Mouse (Mus musculus) T-helper 1 cell (primary cell): ENCODE data around the gene Nrg4.

Experiments
- in situ Hi-C: fragments of 300-600 bp; cut with MboI, MseI; formaldehyde crosslinking; loops from one replicate; pipeline ENCODE4 v1.15.1; 2025; ENCODE audit warnings: high pct_unique_total_duplicates

Gene Nrg4

DNA sequence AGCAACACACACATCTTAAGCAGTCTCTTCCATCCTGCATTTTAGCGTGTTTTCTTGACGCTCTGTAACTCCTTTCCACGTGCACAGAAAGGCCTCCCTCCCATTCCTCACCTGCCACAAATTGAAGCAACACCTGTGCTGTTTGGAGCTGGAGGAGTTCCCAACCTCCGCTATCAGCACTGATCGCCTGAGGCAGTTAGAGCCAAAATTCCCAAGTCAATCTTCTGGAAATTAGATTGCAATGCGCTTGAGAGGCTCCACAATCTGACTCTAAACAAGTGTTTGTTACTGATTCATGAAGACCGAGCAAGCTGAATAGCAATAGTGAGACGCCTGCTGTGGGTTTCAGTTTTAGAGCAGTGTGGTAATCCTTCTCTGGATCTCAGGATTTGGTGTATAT lies 2.6 kb downstream of the Nrg4 start:
- in situ Hi-C loops, result no loop called here

DNA sequence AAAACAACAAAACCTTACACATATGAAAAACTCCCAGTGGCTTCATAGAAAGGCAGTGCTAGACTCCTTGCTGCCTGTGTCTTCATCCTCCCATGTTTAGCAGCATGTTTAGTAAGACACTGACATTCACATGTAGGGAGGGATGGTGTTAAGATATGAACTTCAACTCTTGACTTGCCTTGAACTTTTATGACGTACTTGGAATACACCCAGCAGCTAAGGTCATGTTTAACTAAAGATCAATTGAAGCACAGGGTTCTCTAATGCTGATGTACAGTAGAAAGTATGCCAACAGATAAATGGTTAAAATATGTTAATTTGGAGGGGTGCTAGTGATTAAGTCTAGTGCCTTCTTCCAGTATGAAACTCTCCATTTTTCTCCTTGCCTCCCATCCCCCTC lies 4.0 kb downstream of the Nrg4 start:
- in situ Hi-C loops, result no loop called here

DNA sequence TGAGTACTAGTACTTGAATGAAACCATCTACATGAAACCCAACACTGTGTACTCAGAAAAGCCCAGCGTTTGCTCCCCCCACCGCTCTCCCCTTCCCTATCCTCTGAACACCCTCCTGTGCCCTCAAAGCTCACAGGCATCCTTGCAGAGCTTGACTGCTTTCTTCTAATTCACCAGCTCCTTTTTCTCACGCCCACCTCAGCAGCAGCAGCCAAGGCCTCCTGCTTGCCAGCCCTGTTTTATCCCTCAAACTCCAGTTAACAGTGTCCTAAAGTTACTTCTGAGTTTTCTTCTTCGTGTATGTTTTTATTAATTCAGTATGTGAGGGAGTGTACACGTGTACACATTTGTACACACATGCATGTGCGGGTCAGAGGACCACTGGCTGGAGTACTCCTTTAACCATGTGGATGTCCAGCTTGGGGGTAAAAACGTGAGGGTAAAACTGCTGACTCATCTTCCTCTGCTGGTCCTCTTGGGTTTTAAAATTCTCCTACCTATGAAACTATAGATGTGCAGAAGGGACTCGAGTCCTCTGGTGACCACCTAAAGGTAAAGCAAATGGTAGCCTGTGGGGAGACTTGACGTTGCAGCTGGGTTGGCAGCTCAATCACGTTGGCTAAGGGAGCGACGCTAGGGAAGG lies 12.9 kb downstream of the Nrg4 start:
- in situ Hi-C loops, result loop anchor here (5.0 kb wide), 1 partner anchor 291 kb away; no protein-coding TSS in a partner anchor

DNA sequence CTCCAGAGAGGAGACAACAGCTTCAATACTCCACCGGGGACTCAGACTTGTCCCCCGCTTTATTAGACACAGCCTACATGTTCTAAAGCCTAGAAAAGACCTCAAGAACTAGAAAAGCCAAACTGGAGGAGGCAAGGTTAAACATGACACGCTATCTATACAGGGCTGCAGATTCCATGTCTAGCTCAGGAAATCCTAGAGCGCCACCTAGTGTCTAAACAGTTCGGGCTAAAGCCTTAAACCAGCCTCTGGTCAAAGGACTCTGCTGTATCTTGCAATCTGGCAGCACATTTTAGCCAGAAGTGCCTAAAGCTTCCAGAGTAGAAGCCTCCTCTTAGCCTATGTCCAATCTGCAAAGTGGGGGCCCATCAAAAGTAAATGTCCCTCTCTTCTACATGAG lies 15.1 kb downstream of the Nrg4 start:
- in situ Hi-C loops, result loop anchor here (5.0 kb wide), 1 partner anchor 289 kb away; no protein-coding TSS in a partner anchor

DNA sequence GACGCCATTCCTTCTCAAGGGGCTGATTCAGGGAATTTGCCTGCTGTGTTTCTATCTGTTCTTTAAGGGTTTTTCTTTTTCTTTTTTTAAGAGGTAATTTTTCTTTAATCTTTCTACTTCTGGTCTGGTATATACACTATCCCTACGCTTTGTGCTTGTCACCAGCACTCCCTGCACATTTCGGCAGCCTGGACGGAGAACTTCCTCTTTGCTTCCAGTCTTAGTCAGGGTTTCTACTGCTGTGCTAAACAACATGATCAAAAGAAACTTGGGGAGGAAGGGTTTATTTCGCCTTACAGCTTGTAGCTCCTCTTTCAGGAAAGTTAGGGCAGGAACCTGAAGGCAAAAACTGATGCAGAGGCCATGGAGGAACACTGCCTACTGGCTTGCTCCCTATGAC lies 18.2 kb downstream of the Nrg4 start:
- in situ Hi-C loops, result loop anchor here (10.0 kb wide), 1 partner anchor 1484 kb away; no protein-coding TSS in a partner anchor

DNA sequence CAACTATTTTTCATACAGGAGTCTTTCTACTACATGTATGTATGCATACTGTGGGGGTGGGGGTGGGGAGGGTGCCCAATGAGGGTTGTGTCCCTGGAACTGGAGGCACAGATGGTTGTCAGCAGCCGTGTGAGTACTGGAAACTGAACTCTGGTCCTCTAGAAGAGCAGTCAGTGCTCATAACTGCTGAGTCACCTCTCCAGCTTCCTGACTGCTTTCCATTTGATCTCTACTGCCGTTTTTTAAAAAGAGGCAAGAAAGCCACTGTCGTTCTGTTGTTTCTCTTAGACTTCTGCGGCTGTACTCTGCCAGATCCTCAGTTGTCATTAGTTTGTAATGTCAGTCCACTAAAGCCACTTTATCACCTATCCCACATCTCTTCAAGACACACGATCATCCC lies 19.1 kb downstream of the Nrg4 start:
- in situ Hi-C loops, result loop anchor here (10.0 kb wide), 1 partner anchor 1483 kb away; no protein-coding TSS in a partner anchor

DNA sequence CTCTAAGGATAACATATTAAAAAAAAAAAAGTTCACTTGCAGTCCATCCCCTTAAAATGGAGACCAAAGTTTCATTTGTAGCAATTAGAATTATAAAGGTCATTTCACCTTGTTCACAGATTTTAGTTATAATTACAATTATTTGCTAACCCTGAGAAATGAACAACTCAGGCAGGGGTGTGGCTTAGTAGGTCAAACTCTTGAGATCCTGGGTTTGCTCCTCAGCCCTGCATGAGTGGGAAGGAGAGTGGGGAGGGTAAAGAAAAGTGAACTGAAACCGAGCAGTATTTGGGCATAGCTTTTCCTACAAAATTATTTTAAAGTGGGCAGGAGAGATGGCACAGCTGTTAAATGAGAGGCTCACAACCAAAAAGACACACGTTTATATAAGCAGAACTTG lies 19.6 kb downstream of the Nrg4 start:
- in situ Hi-C loops, result loop anchor here (10.0 kb wide), 1 partner anchor 1482 kb away; no protein-coding TSS in a partner anchor

DNA sequence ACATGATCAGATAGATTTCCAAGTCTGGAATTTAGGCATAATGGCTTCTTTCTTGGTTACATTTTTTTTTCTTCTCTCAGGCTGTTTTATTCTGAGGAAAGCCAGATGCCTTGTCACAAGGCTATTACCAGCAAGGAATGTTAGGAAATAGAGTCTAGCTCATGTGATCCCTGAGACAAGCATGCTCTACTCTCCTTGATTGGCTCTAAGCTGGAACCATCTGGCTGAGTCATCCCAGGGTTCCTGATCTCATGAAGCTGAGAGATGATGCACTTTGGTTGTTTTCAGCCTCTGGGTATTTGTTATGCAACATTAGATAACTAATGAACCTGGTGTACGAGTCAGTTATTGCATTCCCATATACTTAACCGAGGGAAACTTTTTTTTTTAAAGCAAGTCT lies 30.4 kb downstream of the Nrg4 start:
- in situ Hi-C loops, result no loop called here

DNA sequence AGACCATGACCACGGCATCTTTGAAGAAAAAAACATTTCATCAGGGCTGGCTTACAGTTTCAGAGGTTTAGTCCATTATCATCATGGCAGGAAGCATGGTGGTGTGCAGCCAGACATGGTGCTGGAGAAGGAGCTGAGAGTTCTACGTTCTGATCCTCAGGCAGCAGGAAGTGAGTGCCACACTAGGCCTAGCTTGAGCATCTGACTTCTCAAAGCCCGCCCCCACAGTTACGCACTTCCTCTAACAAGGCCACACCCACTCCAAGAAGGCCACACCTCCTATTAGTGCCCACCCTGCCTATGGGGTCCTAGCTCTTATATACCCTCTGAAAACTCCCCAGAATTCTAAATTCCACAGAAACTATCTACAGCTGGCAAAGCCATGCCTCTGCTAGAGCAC lies 34.7 kb downstream of the Nrg4 start:
- in situ Hi-C loops, result no loop called here

DNA sequence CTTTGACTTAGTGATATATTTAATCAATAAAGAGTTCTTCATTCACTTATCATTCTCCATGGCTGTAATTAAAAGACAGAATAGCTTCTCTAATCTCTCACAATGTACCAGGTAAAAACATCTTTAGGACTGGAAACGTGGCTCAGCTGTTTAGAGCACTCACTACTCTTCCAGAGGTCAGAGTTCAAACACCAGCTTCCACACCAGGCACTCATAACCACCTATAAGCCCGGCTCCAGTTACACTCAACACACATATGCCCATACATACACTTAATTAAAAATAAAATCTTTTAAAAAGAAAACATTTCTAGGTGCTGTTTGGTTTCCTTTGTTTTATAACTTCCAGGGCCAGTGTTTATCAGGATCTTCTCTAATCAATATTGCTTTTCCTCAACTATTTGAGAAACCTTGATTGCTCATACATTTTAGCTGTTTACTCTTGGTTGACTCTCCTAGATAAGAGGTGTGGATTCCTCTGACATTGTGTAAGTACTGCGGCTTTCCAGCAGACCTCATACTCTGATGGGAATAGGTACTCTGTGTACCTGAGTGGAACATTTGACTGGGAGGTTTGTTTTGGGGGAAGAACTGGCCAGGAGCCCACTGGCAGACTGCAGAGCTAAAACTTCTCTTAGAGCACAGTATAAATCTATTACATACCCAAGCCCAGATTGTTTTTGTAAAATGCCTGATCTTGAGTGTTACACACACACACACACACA lies 37.0 kb downstream of the Nrg4 start:
- in situ Hi-C loops, result no loop called here

DNA sequence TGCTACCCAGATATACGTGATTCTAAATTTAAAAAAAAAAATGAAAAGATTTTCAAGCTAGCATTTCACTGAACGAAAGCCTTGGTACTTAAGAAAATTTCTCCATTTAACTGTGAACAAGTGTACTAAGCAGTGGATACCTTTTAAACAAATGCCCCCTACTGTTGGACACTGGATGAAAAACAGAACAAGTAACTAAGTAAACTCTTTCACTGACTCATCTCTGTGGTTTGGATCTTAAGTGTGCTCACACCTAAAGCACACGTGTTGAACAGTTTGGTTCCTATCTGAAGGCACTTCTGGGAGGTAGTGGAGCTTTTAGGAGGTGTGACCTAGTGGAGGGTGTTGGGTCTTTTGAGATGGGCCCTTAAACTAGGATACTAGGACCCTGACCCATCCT lies 41.4 kb downstream of the Nrg4 start:
- in situ Hi-C loops, result no loop called here

DNA sequence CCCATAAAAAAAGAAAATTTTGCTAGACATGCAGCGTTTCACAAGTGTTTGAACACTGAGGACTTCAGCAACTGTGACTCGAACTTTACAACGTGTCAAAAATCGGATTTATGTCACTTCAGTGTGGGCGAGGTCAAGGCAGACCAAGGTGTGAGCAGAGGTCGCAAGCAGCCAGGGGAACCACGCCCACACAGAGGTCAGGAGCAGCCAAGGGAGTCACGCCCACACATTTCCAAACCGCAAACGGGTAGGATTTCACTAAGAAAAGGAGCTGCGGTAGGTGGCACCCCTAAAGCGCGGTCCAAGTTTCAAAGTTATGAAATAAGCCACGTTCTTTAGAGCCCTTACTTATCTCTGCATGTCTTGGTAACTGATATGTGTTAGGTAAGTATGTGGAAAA lies 43.1 kb downstream of the Nrg4 start:
- in situ Hi-C loops, result no loop called here

DNA sequence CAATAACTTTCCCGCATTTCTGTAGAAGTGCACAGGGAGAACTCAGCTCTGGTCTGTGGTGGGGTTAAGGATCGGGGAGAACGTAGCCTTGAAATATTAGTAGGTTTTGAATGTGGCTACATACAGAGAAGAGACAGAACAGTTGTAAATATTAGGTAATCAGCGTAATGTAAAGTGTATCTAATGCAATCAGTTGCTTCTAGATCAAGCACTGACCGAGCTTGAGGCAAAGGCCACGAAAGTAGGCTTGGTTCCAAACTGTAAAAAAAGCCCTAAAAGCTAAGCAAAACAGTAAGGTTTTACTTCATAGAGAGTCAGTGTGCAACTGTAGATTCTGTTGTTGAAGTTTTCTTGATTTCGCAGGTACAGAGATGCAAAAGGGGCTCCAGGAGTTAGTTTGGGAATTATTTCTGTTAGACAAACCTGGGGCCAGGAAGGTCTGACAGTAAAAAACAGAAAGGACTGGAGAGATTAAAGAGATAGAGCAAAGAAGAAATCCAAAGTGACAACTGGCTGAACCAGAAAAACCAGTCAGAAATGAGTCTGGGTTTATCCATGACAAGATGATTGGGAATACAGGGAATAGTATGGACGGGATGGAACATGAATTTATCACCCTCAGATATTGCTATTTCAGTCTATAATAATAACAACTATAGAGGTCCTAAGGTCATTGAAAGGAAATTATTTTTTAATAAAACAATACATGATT lies 47.4 kb downstream of the Nrg4 start:
- in situ Hi-C loops, result no loop called here

DNA sequence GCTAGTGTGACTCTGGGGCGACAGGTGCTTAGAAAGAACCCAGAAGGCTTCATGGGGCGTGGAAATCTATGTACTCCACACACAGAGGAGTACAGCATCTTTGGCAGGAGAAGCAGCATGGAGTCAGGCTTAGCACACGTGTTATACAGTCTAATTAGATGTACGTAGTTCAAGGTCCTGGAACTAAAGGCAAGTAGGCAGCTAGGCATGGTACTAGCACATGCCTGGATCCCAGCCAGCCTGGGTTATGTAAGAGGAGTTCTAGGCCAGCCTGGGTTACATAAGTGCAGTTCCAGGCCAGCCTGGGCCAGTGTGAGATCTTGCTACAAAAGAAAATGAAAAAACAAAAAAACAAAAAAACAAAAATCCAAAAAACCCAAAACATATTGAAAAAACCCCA lies 49.1 kb downstream of the Nrg4 start:
- in situ Hi-C loops, result no loop called here

DNA sequence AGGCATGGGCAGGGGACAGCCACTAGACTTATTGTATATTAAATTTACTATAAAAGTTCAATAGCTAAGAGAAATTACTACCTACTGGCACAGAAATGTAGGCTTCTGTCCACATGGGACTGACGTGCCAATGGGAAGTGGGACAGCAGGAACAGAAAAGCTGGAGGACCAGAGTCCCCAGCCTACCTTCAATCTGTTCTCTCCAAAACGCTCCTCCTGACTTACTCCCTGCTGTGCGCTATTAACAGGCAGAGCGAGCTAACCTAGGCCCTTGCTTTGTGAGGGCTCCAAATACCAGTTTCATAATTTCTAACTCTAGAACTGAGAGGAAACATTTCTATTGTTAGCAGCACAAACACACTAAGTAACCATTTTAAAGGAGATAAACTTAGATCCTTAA lies 52.7 kb downstream of the Nrg4 start:
- in situ Hi-C loops, result no loop called here

DNA sequence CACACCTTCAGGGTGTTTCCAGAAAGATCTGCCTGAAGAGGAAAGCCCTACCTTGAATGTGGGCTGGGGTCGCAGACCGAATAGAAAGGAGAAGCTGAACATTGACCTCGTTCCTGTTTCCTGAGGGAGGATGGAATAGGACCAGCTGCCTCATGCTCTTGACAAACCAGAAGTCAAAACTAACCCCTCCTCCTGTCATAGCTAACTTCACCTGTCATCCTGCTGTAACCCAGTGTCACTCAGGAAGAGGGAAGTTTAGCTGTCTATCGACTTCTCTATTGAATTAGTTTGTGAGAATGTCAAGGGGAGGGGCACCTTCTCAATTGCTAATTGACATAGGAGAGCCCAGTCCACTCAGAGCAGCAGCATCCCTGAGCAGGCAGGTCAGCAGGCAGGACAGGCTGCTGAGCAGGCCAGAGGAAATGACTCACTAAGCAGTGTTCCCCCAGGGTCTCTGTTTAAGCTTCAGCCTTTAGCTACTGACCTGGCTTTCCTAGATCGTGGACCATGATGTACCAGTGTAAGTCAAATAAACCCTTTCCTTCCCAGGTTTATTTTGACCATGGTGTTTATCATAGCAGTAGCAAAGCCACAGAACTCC lies 54.6 kb downstream of the Nrg4 start:
- in situ Hi-C loops, result no loop called here

DNA sequence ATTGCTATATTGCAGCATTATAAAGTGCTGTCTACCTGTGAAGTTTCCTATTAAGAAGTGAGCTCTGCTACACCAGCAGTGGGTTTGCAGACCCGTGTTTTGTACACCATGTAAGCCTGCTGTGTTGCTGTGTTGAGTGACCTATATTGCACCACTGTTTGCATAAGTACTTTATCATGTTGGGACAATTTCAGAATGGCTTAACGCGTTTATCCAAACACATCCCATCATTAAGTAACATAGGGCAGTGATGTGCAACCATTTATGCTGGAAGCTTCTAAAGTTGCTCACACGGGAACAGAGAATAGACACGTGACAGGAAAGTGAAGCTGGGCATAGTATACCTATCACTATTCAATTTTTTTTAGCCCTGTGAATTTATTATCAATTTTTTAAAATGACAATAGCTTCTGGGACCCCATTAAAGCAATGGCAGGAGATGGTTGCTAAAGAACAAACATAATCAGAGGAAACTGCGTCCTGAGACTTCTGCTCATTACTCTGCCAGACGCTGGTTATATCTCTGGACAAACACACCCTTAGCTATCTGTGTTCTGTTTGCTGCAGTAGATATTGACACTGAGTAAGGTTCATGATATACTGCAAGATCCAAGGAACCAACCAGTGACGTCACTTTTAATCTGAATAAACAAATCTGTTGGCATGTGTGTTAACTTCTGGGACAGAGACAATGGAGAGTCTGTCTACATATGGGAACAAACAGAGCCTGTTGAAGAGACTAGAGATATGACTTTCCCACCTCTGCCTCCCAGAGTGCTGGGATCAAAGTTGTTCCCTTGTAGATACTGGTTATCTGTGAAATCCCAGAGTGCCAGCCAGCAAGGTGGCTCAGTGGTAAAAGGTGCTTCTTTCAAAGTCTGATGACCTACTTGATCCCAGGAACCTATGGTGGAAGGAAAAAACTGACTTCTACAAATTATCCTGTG lies 62.0 kb downstream of the Nrg4 start:
- in situ Hi-C loops, result no loop called here

DNA sequence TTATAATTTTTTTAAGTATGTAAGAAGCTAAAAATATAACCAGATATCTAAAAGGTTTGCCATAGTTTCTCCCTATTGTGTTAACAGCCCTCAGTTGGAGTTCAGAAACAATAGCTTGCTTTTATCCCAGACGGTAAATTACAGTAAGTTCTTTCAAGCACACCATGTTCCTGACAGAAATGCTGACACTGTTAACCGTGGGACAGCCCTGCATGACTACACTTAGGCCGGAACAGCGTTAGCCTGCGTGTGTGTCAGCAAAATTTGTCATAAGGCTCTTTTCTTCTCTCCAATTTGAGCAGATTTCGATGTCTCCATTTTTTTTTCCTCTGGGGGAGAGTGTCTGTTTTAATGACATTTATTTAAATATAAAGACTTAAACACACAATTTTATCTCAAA lies 66.9 kb downstream of the Nrg4 start:
- in situ Hi-C loops, result no loop called here

DNA sequence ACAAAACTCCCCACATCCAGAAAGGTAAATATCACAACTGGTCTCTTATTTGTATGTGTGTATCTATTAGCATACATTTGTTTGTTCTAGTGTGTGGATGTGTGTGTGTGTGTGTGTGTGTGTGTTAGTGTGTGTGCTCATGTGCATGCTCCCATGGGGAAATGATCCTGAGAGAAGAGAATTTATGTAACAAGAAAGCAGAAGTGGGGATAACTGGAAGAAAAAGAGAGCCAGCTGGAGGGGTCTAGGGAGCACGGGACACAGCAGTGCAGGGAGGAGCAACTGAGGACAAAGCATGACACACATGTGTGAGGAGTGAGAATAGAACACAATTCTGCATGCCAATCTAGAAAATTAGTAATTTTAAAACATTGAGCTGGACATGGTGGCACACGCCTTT lies 69.5 kb downstream of the Nrg4 start:
- in situ Hi-C loops, result no loop called here

DNA sequence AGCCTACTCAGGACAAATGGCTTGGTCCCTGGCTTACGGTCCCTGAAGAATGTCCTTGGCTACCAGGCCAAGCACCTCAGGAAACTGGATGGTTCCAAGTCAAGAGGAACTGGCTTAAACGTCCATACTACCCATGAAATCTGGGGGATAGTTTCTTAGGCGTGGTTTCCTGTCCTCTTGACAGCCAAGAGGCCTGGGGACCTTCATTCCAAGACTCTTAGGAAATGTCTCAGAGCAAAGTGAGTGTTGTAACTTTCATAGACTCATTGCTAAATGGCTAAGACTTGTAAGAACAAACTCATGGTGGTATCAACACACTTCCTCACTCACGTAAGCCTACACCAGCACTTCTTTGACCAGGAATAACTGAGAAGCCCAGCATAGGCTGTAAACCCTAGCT lies 71.0 kb downstream of the Nrg4 start:
- in situ Hi-C loops, result no loop called here

DNA sequence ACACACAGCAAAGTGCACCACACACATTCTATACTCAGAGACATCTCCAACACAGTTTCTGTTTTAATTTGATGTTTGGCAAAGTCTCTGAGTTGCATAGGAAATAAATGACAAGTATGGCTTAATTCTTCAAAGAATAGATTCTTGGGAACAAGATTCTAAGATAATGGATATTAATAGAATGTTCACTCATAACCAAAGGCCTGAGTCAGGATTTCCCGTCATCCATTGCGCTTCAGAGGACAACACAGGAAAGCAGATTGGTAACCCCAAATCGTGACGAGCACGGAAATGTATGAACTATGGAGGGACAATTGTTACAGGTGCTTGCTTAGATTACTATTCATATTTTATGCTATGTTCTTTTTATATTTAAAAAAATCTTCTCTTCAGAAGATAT lies 71.6 kb downstream of the Nrg4 start:
- in situ Hi-C loops, result no loop called here
